Mouse (Mus musculus): ENCODE data around the gene Adarb2.

DNA sequence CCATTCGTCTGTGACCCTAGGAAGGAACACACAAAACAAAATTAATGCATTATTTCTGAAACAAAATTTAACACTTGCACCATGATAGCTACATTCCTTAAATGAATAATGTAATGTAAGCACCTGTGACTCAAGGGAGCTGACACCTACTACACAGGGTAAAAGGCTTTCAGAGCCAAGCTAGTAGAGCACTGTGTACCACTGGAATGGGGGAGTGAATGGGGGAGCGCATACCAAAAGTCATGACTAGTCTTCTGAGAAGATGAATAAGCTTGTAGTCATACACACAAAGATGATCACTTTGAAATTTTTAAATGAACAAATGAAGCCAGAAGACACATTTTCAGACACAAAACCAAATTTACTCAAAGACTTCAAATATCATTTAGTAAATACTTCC, 603.3 kb downstream of the Adarb2 start:
- TF ChIP-seq POLR2A (IDR thresholded peaks at IDR 0.05; ENCODE audit: borderline replicate concordance, extremely low read depth, low read depth, low read length) (no peak), CTCF (IDR thresholded peaks at IDR 0.05; ENCODE audit: insufficient read depth, low read length) (no peak)
